Comparison of ENCODE assay signal across 9 mouse cellular contexts in the genomic region with DNA sequence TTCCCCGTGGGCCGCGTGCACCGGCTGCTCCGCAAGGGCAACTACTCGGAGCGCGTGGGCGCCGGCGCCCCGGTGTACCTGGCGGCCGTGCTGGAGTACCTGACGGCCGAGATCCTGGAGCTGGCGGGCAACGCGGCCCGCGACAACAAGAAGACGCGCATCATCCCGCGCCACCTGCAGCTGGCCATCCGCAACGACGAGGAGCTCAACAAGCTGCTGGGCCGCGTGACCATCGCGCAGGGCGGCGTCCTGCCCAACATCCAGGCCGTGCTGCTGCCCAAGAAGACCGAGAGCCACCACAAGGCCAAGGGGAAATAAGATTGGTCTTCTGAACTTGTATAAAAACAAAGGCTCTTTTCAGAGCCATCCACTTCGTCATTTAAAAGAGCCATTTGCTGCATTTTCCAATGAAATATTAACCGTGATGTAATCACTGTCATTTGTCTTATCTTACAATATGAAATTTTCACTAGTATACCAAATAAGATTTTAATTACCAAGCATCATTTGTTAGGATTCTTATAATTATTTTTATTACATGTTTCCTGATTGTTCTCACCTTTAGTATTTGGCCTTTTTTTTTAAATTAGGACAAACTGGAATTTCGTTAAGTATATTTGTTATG. TPM values are rescaled to one million over a fixed set of nuclear protein-coding genes. Genes with fewer than 3 reads are reported as not detected.
DNase-seq lines count a peak whose midpoint lies in the region; ATAC-seq and TF ChIP-seq lines count a peak whose summit lies in the region.
"Not testable (repeated sequence)": the region's sequence is repeated elsewhere in the genome, so short reads cannot be mapped to it uniquely, and the experiment has no call there.
"Had no signal": no experiment of that assay in that cellular context is flagged by ENCODE, and none has a peak within 500 bp of the region (broad histone marks: within the 10 kb centered on the region; RNA-seq: fewer than 3 reads in every experiment).

No protein-coding gene starts in this region.

- H3K4me2 ChIP-seq in forebrain, embryonic 16.5 days (ENCODE audit: low read length) = peak overlapping the region; percentile 57
- peak overlapping the region; percentile 81 for H3K4me2 ChIP-seq in hindbrain, embryonic 12.5 days (replicated peaks)
- H3K4me2 ChIP-seq in kidney, postnatal 0 days (ENCODE audit: low read length) = peak overlapping the region; percentile 59
- peak overlapping the region; percentile 60 for H3K4me2 ChIP-seq in liver, embryonic 16.5 days (ENCODE audit: low read depth, low read length)
- peak overlapping the region; percentile 54 for H3K4me2 ChIP-seq in midbrain, postnatal 0 days (ENCODE audit: low read depth, low read length, poor library complexity, severe bottlenecking)
- H3K4me2 ChIP-seq in stomach, embryonic 15.5 days = peak overlapping the region; percentile 71

- peak overlapping the region; percentile 40 to 56 for H3K4me3 ChIP-seq in ES-E14 (ENCODE audit: insufficient read depth in 1 of 2, low read depth in 1 of 2, low read length in 2 of 2, poor library complexity in 1 of 2, severe bottlenecking in 1 of 2)
- H3K4me3 ChIP-seq in forebrain, embryonic 16.5 days (replicated peaks; ENCODE audit: low read length) = peak overlapping the region; percentile 41
- H3K4me3 ChIP-seq in hindbrain, embryonic 12.5 days = peak overlapping the region; percentile 25
- H3K4me3 ChIP-seq in kidney, postnatal 0 days (replicated peaks; ENCODE audit: low read depth, low read length) = peak overlapping the region; percentile 48; the same call in 1 of the 2 replicates
- peak overlapping the region; percentile 55 for H3K4me3 ChIP-seq in liver, embryonic 16.5 days (ENCODE audit: low read depth, low read length)
- peak overlapping the region; percentile 30 for H3K4me3 ChIP-seq in midbrain, postnatal 0 days (ENCODE audit: low read depth, low read length)
- H3K4me3 ChIP-seq in stomach, embryonic 15.5 days (replicated peaks) = peak overlapping the region; percentile 36

- ATAC-seq in forebrain, embryonic 16.5 days; kidney, postnatal 0 days (replicated peaks; ENCODE audit: low FRiP score, low read depth); liver, embryonic 16.5 days (ENCODE audit: low read depth); stomach, embryonic 15.5 days (ENCODE audit: insufficient read depth, low FRiP score, low read depth): not testable (repeated sequence)
- ATAC-seq in hindbrain, embryonic 12.5 days (ENCODE audit: low FRiP score) = peak; percentile 8
- ATAC-seq in midbrain, postnatal 0 days (ENCODE audit: low FRiP score) = peak; percentile 45

- not testable (repeated sequence) for DNase-seq in ES-E14 (ENCODE audit: low read depth, low spot score); midbrain, postnatal 0 days (ENCODE audit: low spot score)
- peak; percentile 58 for DNase-seq in embryo, embryonic 9.5 days (ENCODE audit: extremely low spot score)
- DNase-seq in kidney, postnatal 0 days (ENCODE audit: low spot score) = peak; percentile 33

- peak overlapping the region; percentile 55; the same call in 1 of the 2 replicates for H3K27ac ChIP-seq in ES-E14 (ENCODE audit: insufficient read depth, low read depth, low read length, poor library complexity, severe bottlenecking)
- peak overlapping the region; percentile 86 for H3K27ac ChIP-seq in forebrain, embryonic 16.5 days (ENCODE audit: low read length)
- H3K27ac ChIP-seq in hindbrain, embryonic 12.5 days = peak overlapping the region; percentile 87
- H3K27ac ChIP-seq in kidney, postnatal 0 days = peak overlapping the region; percentile 86
- peak overlapping the region; percentile 98 for H3K27ac ChIP-seq in liver, embryonic 16.5 days (ENCODE audit: low read length)
- H3K27ac ChIP-seq in midbrain, postnatal 0 days (ENCODE audit: low read depth, low read length) = peak overlapping the region; percentile 67
- peak overlapping the region; percentile 94 for H3K27ac ChIP-seq in stomach, embryonic 15.5 days

- not testable (repeated sequence) for H3K4me1 ChIP-seq in ES-E14 (ENCODE audit: control insufficient read depth in 2 of 2, insufficient read depth in 2 of 2, low read length in 2 of 2, poor library complexity in 1 of 2); midbrain, postnatal 0 days (ENCODE audit: insufficient read depth, low read length); stomach, embryonic 15.5 days
- peaks cover 27% of the 10 kb centered on the region for H3K4me1 ChIP-seq in forebrain, embryonic 16.5 days (replicated peaks; ENCODE audit: control insufficient read depth, insufficient read depth, low read length)
- peaks cover 34% of the 10 kb centered on the region for H3K4me1 ChIP-seq in hindbrain, embryonic 12.5 days
- H3K4me1 ChIP-seq in kidney, postnatal 0 days (replicated peaks; ENCODE audit: insufficient read depth, low read length) = peaks cover 13% of the 10 kb centered on the region; the same call in 1 of the 2 replicates
- peaks cover 17% of the 10 kb centered on the region for H3K4me1 ChIP-seq in liver, embryonic 16.5 days (ENCODE audit: control insufficient read depth, low read depth, low read length)

- not testable (repeated sequence) for H3K27me3 ChIP-seq in forebrain, embryonic 16.5 days (replicated peaks; ENCODE audit: control insufficient read depth, insufficient read depth, low read length); hindbrain, embryonic 12.5 days; kidney, postnatal 0 days (ENCODE audit: insufficient read depth, low read length); liver, embryonic 16.5 days (ENCODE audit: control insufficient read depth, insufficient read depth, low read depth, low read length); midbrain, postnatal 0 days (ENCODE audit: insufficient read depth, low read length); stomach, embryonic 15.5 days (replicated peaks)

- TF ChIP-seq CTCF in kidney, postnatal 0 days (IDR thresholded peaks at IDR 0.05; ENCODE audit: low read depth); midbrain, postnatal 0 days (IDR thresholded peaks at IDR 0.05): not testable (repeated sequence)

- WGBS in forebrain, embryonic 16.5 days = 2% methylated on average over 6 of the region's 39 CpGs
- WGBS in hindbrain, embryonic 12.5 days = 0% methylated on average over 12 of the region's 39 CpGs
- under 1% methylated on average over 6 of the region's 39 CpGs for WGBS in kidney, postnatal 0 days
- 0% methylated on average over 5 of the region's 39 CpGs for WGBS in liver, embryonic 16.5 days (ENCODE audit: insufficient replicate concordance)
- under 1% methylated on average over 6 of the region's 39 CpGs for WGBS in midbrain, postnatal 0 days
- under 1% methylated on average over 12 of the region's 39 CpGs for WGBS in stomach, embryonic 15.5 days

- in situ Hi-C loops in ES-E14 (cut with MboI; ENCODE audit: low sequenced_read_pairs in 2 of 2, unreplicated experiment in 2 of 2) = loop anchor here (25.0 kb wide), 2 partner anchors 1537 to 1837 kb away; a partner anchor contains a TSS

- not testable (repeated sequence) for H3K36me3 ChIP-seq in ES-E14 (ENCODE audit: control insufficient read depth, insufficient read depth, low read length, poor library complexity, severe bottlenecking); forebrain, embryonic 16.5 days (ENCODE audit: control insufficient read depth, insufficient read depth); hindbrain, embryonic 12.5 days; kidney, postnatal 0 days (ENCODE audit: insufficient read depth, low read length); liver, embryonic 16.5 days (ENCODE audit: control insufficient read depth, insufficient read depth); midbrain, postnatal 0 days (ENCODE audit: insufficient read depth, low read length); stomach, embryonic 15.5 days

- H3K9ac ChIP-seq in ES-E14 (ENCODE audit: insufficient read depth, low read depth, low read length, poor library complexity, severe bottlenecking) = peak overlapping the region; percentile 78; the same call in 1 of the 2 replicates
- H3K9ac ChIP-seq in forebrain, embryonic 16.5 days (replicated peaks; ENCODE audit: low read depth, low read length); hindbrain, embryonic 12.5 days; kidney, postnatal 0 days (ENCODE audit: low read depth, low read length); midbrain, postnatal 0 days (replicated peaks; ENCODE audit: low read length, poor library complexity, severe bottlenecking); stomach, embryonic 15.5 days: not testable (repeated sequence)
- peak overlapping the region; percentile 67 for H3K9ac ChIP-seq in liver, embryonic 16.5 days (ENCODE audit: low read depth, low read length)

- H3K9me3 ChIP-seq in ES-E14 (ENCODE audit: control insufficient read depth, insufficient read depth, low read depth, low read length); forebrain, embryonic 16.5 days (ENCODE audit: control insufficient read depth, low read length); hindbrain, embryonic 12.5 days (replicated peaks); kidney, postnatal 0 days (replicated peaks; ENCODE audit: low read length); liver, embryonic 16.5 days (replicated peaks; ENCODE audit: control insufficient read depth, low read length); midbrain, postnatal 0 days (ENCODE audit: low read length); stomach, embryonic 15.5 days: not testable (repeated sequence)

RNA-seq across cellular contexts. Expression of a gene that starts 0.5 kb away (rescaled TPM):
- total RNA-seq in ES-E14 (2012; rRNA removed) = 1,000 and 1,148 TPM in 2 replicates
- 1.2 and 3.4 TPM in 2 replicates for polyA plus RNA-seq in forebrain, embryonic 16.5 days (2015; fragmentation: Nextera tagmentation; extraction: Ambion mirVana)
- polyA plus RNA-seq in hindbrain, embryonic 12.5 days (2016; fragmentation: Nextera tagmentation; extraction: Ambion mirVana) = 0.46 and 2.5 TPM in 2 replicates
- 0.27 and 0.76 TPM in 2 replicates for polyA plus RNA-seq in kidney, postnatal 0 days (2015; fragmentation: Nextera tagmentation; extraction: Ambion mirVana)
- 2.2 and 3.8 TPM in 2 replicates for polyA plus RNA-seq in liver, embryonic 16.5 days (2015; fragmentation: Nextera tagmentation; extraction: Ambion mirVana)
- total RNA-seq in midbrain, postnatal 0 days (2014; rRNA removed) = 162 and 232 TPM in 2 replicates
- polyA plus RNA-seq in midbrain, postnatal 0 days (2015; fragmentation: Nextera tagmentation; extraction: Ambion mirVana) = not detected in 2 replicates
- polyA plus RNA-seq in stomach, embryonic 15.5 days (2015; fragmentation: Nextera tagmentation; extraction: Ambion mirVana) = 2.4 and 3.4 TPM in 2 replicates

RNA-seq across cellular contexts. Expression of a gene that starts 0.7 kb away (rescaled TPM):
- total RNA-seq in ES-E14 (2012; rRNA removed) = 677 and 970 TPM in 2 replicates
- 2.1 and 2.6 TPM in 2 replicates for polyA plus RNA-seq in forebrain, embryonic 16.5 days (2015; fragmentation: Nextera tagmentation; extraction: Ambion mirVana)
- 4.4 and 7.2 TPM in 2 replicates for polyA plus RNA-seq in hindbrain, embryonic 12.5 days (2016; fragmentation: Nextera tagmentation; extraction: Ambion mirVana)
- 3.4 TPM in 2 replicates for polyA plus RNA-seq in kidney, postnatal 0 days (2015; fragmentation: Nextera tagmentation; extraction: Ambion mirVana)
- 3.7 and 5.9 TPM in 2 replicates for polyA plus RNA-seq in liver, embryonic 16.5 days (2015; fragmentation: Nextera tagmentation; extraction: Ambion mirVana)
- total RNA-seq in midbrain, postnatal 0 days (2014; rRNA removed) = 194 and 327 TPM in 2 replicates
- polyA plus RNA-seq in midbrain, postnatal 0 days (2015; fragmentation: Nextera tagmentation; extraction: Ambion mirVana) = 0.43 TPM in 1 of 2 replicates, not detected in the other
- polyA plus RNA-seq in stomach, embryonic 15.5 days (2015; fragmentation: Nextera tagmentation; extraction: Ambion mirVana) = 3.5 and 3.8 TPM in 2 replicates
- polyA plus RNA-seq: urinary bladder, adult 2 months had no signal

RNA-seq across cellular contexts. Expression of a gene that starts 0.9 kb away (rescaled TPM):
- total RNA-seq in ES-E14 (2012; rRNA removed) = 80.2 and 103 TPM in 2 replicates
- polyA plus RNA-seq in forebrain, embryonic 16.5 days (2015; fragmentation: Nextera tagmentation; extraction: Ambion mirVana) = 2.2 and 2.8 TPM in 2 replicates
- polyA plus RNA-seq in hindbrain, embryonic 12.5 days (2016; fragmentation: Nextera tagmentation; extraction: Ambion mirVana) = 2.2 and 4.8 TPM in 2 replicates
- polyA plus RNA-seq in kidney, postnatal 0 days (2015; fragmentation: Nextera tagmentation; extraction: Ambion mirVana) = 2.6 and 4.2 TPM in 2 replicates
- 6.6 and 7.7 TPM in 2 replicates for polyA plus RNA-seq in liver, embryonic 16.5 days (2015; fragmentation: Nextera tagmentation; extraction: Ambion mirVana)
- 49.8 and 92.5 TPM in 2 replicates for total RNA-seq in midbrain, postnatal 0 days (2014; rRNA removed)
- polyA plus RNA-seq in midbrain, postnatal 0 days (2015; fragmentation: Nextera tagmentation; extraction: Ambion mirVana) = 0.42 and 0.55 TPM in 2 replicates
- polyA plus RNA-seq in stomach, embryonic 15.5 days (2015; fragmentation: Nextera tagmentation; extraction: Ambion mirVana) = 5.7 and 7.9 TPM in 2 replicates

RNA-seq across cellular contexts. Expression of a gene that starts 3.5 kb away (rescaled TPM):
- total RNA-seq in ES-E14 (2012; rRNA removed) = 1,383 and 2,074 TPM in 2 replicates
- 2.1 and 6.2 TPM in 2 replicates for polyA plus RNA-seq in forebrain, embryonic 16.5 days (2015; fragmentation: Nextera tagmentation; extraction: Ambion mirVana)
- polyA plus RNA-seq in hindbrain, embryonic 12.5 days (2016; fragmentation: Nextera tagmentation; extraction: Ambion mirVana) = 4.8 and 7.1 TPM in 2 replicates
- 3.4 and 4.1 TPM in 2 replicates for polyA plus RNA-seq in kidney, postnatal 0 days (2015; fragmentation: Nextera tagmentation; extraction: Ambion mirVana)
- 10.6 and 13.5 TPM in 2 replicates for polyA plus RNA-seq in liver, embryonic 16.5 days (2015; fragmentation: Nextera tagmentation; extraction: Ambion mirVana)
- total RNA-seq in midbrain, postnatal 0 days (2014; rRNA removed) = 248 and 572 TPM in 2 replicates
- 2.8 and 4.5 TPM in 2 replicates for polyA plus RNA-seq in midbrain, postnatal 0 days (2015; fragmentation: Nextera tagmentation; extraction: Ambion mirVana)
- polyA plus RNA-seq in stomach, embryonic 15.5 days (2015; fragmentation: Nextera tagmentation; extraction: Ambion mirVana) = 11.7 and 17.0 TPM in 2 replicates

RNA-seq across cellular contexts. Expression of a gene that starts 3.6 kb away (rescaled TPM):
- 587 and 755 TPM in 2 replicates for total RNA-seq in ES-E14 (2012; rRNA removed)
- 33.0 and 46.2 TPM in 2 replicates for polyA plus RNA-seq in forebrain, embryonic 16.5 days (2015; fragmentation: Nextera tagmentation; extraction: Ambion mirVana)
- 67.4 and 81.6 TPM in 2 replicates for polyA plus RNA-seq in hindbrain, embryonic 12.5 days (2016; fragmentation: Nextera tagmentation; extraction: Ambion mirVana)
- 42.2 and 50.2 TPM in 2 replicates for polyA plus RNA-seq in kidney, postnatal 0 days (2015; fragmentation: Nextera tagmentation; extraction: Ambion mirVana)
- polyA plus RNA-seq in liver, embryonic 16.5 days (2015; fragmentation: Nextera tagmentation; extraction: Ambion mirVana) = 63.6 and 96.6 TPM in 2 replicates
- 76.7 and 98.8 TPM in 2 replicates for total RNA-seq in midbrain, postnatal 0 days (2014; rRNA removed)
- polyA plus RNA-seq in midbrain, postnatal 0 days (2015; fragmentation: Nextera tagmentation; extraction: Ambion mirVana) = 4.5 and 5.9 TPM in 2 replicates
- polyA plus RNA-seq in stomach, embryonic 15.5 days (2015; fragmentation: Nextera tagmentation; extraction: Ambion mirVana) = 95.8 and 121 TPM in 2 replicates
